Comparison of ENCODE assay signal across 8 mouse cellular contexts in genomic region chr2:72149059-72149458, GRCm38 (mm10).
DNase-seq lines count a peak whose midpoint lies in the region; ATAC-seq and TF ChIP-seq lines count a peak whose summit lies in the region.

No protein-coding gene starts in this region.

- H3K36me3 ChIP-seq in forebrain, postnatal 0 days (ENCODE audit: insufficient read depth), result no peaks in the 10 kb centered on the region
- H3K36me3 ChIP-seq in forebrain, embryonic 13.5 days (ENCODE audit: poor library complexity, severe bottlenecking), result no peaks in the 10 kb centered on the region
- H3K36me3 ChIP-seq in thymus, adult 2 months (ENCODE audit: control insufficient read depth, insufficient read depth, low read length), result no peaks in the 10 kb centered on the region

- TF ChIP-seq CTCF in forebrain, postnatal 0 days (IDR thresholded peaks at IDR 0.05; ENCODE audit: low read depth), result peak; percentile 70
- TF ChIP-seq CTCF in thymus, adult 2 months (IDR thresholded peaks at IDR 0.05; ENCODE audit: borderline replicate concordance, control insufficient read depth, extremely low read depth, insufficient read depth, low read length, poor library complexity), result no peak

- ATAC-seq in forebrain, postnatal 0 days, result no peak
- no peak for ATAC-seq in forebrain, embryonic 13.5 days

- TF ChIP-seq POLR2A in thymus, adult 2 months (IDR thresholded peaks at IDR 0.05; ENCODE audit: control insufficient read depth, extremely low read depth, insufficient read depth, low read length, poor library complexity), result no peak

- H3K27me3 ChIP-seq in forebrain, postnatal 0 days (ENCODE audit: insufficient read depth, low read length), result no peaks in the 10 kb centered on the region
- no peaks in the 10 kb centered on the region for H3K27me3 ChIP-seq in forebrain, embryonic 13.5 days
- H3K27me3 ChIP-seq in thymus, adult 2 months (ENCODE audit: control insufficient read depth, insufficient read depth, low read length), result no peaks in the 10 kb centered on the region

- no peak overlapping the region for H3K4me2 ChIP-seq in forebrain, postnatal 0 days (ENCODE audit: low read depth)
- no peak overlapping the region for H3K4me2 ChIP-seq in forebrain, embryonic 13.5 days

- 24% methylated on average over 4 of the region's 4 CpGs for WGBS in forebrain, postnatal 0 days
- WGBS in forebrain, embryonic 13.5 days, result 26% methylated on average over 4 of the region's 4 CpGs
- 36% methylated on average over 4 of the region's 4 CpGs for WGBS in thymus, adult 2 months

- peak; percentile 86 for DNase-seq in forebrain, postnatal 0 days
- peak; percentile 76 for DNase-seq in thymus, adult 2 months
- DNase-seq in thymus, adult 18-20 months, result no peak
- peak; percentile 85 for DNase-seq in embryo, embryonic 10.5 days (ENCODE audit: low spot score)
- DNase-seq in kidney, postnatal 10 days, result peak; percentile 87
- peak; percentile 87 for DNase-seq in lung, postnatal 14 days
- DNase-seq in thymus, postnatal 14 days, result peak; percentile 85

- H3K27ac ChIP-seq in forebrain, postnatal 0 days (ENCODE audit: low read depth, low read length), result no peak overlapping the region
- no peak overlapping the region for H3K27ac ChIP-seq in forebrain, embryonic 13.5 days
- H3K27ac ChIP-seq in thymus, adult 2 months (ENCODE audit: control insufficient read depth, insufficient read depth, low read length), result no peak overlapping the region

- H3K9me3 ChIP-seq in forebrain, postnatal 0 days (ENCODE audit: low read length), result no peaks in the 10 kb centered on the region
- H3K9me3 ChIP-seq in forebrain, embryonic 13.5 days (replicated peaks), result no peaks in the 10 kb centered on the region

- no peak overlapping the region for H3K4me3 ChIP-seq in forebrain, postnatal 0 days (ENCODE audit: low read depth, low read length)
- H3K4me3 ChIP-seq in forebrain, embryonic 13.5 days, result no peak overlapping the region
- H3K4me3 ChIP-seq in thymus, adult 2 months (ENCODE audit: control insufficient read depth, insufficient read depth, low read length), result no peak overlapping the region

- no peak overlapping the region for H3K9ac ChIP-seq in forebrain, postnatal 0 days
- no peak overlapping the region for H3K9ac ChIP-seq in forebrain, embryonic 13.5 days

- H3K4me1 ChIP-seq in forebrain, postnatal 0 days (ENCODE audit: insufficient read depth), result no peaks in the 10 kb centered on the region
- peaks cover 9% of the 10 kb centered on the region; the same call in 1 of the 2 replicates for H3K4me1 ChIP-seq in forebrain, embryonic 13.5 days
- H3K4me1 ChIP-seq in thymus, adult 2 months (replicated peaks; ENCODE audit: control insufficient read depth, insufficient read depth, low read length), result peaks cover 19% of the 10 kb centered on the region

Comparison
In these comparisons a context has a peak if more than half of its experiments do, and no peak if none do; other contexts are left out.
1. DNase-seq: peak in forebrain, postnatal 0 days (single experiment), thymus, adult 2 months (single experiment), embryo, embryonic 10.5 days (single experiment), kidney, postnatal 10 days (single experiment), lung, postnatal 14 days (single experiment) and thymus, postnatal 14 days (single experiment); none in thymus, adult 18-20 months (0 of 2).